Mouse (Mus musculus) olfactory bulb, adult 2 months (tissue): ENCODE results near the gene Aen.

Source experiments
- CTCF ChIP-seq: fragments of 200-500 bp; IDR thresholded peaks from 2 replicates; pipeline ENCODE4 v1.5.1; 2012; ENCODE audit warnings: low read depth, mild to moderate bottlenecking, low read length, moderate library complexity; ENCODE audit not compliant: insufficient read depth
- POLR2A ChIP-seq: fragments of 200-500 bp; IDR thresholded peaks from 2 replicates; pipeline ENCODE4 v1.6.1; 2012; ENCODE audit warnings: mild to moderate bottlenecking, low read depth, low read length, moderate library complexity; ENCODE audit not compliant: insufficient read depth

DNA sequence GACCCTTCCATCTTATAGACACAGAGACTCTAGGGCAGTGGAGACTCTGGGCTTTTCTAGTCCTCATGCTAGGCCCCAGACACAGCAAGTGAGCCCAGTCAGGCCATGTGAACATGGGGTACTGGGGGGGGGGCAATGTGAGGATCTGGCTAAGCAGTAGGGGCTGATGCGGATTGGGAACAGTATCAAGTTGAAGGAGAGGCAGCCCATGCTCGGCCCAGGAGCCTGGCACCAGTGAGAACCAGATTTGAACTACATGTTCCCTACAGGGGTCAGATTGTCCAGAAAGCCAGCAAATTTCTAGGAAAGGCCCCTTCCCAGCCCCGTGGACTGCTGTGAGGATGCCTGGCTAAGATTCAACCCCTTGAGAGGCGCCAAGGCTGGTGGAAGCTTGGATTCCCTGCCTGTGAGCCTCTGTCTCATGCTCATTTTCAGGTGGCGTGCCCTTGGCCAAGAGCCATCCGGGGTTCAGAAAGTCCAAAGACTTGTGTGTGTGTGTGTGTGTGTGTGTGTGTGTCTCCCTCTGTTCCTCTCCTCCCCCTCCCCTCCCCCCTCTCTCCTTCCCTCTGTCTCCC, 62.9 kb downstream of the Aen start:
- TF ChIP-seq POLR2A (no peak), CTCF (no peak)
